Mouse (Mus musculus): ENCODE measurements around the gene Asap3. TPM values are rescaled to one million over a fixed set of nuclear protein-coding genes. Genes with fewer than 3 reads are reported as not detected.

Gene Asap3
- polyA plus RNA-seq, 1 experiment: 8.5 TPM

- no peak for TF ChIP-seq CTCF (IDR thresholded peaks at IDR 0.05; ENCODE audit: borderline replicate concordance, insufficient read depth, low read length)
- no peak for TF ChIP-seq POLR2A (IDR thresholded peaks at IDR 0.05; ENCODE audit: low read depth, low read length)
- Histone ChIP-seq H3K4me3 (ENCODE audit: insufficient read depth, low read length) (peak overlapping the region; percentile 72), H3K27ac (ENCODE audit: insufficient read depth, low read length) (no peak overlapping the region), H3K4me1 (ENCODE audit: control insufficient read depth, insufficient read depth, low read length) (0 out of 2 replicates have a peak, but pooled peaks cover 4% of the 10 kb centered on the region)
These were observed 33.5 kb upstream of the Asap3 start for GRCm38 (mm10) chr4:136172542-136173209.

- TF ChIP-seq POLR2A (IDR thresholded peaks at IDR 0.05; ENCODE audit: low read depth, low read length) (no peak), CTCF (IDR thresholded peaks at IDR 0.05; ENCODE audit: borderline replicate concordance, insufficient read depth, low read length) (no peak)
- H3K4me1 ChIP-seq (ENCODE audit: control insufficient read depth, insufficient read depth, low read length): peaks cover 8% of the 10 kb centered on the region; the same call in 1 of the 2 replicates
- H3K4me3 ChIP-seq (ENCODE audit: insufficient read depth, low read length): peak overlapping the region; percentile 72
- H3K27ac ChIP-seq (ENCODE audit: insufficient read depth, low read length): no peak overlapping the region
These were observed 32.9 kb upstream of the Asap3 start for GRCm38 (mm10) chr4:136173210-136173715.

GRCm38 (mm10) chr4:136174216-136175193, 31.7 kb upstream of the Asap3 start:
- TF ChIP-seq CTCF (IDR thresholded peaks at IDR 0.05; ENCODE audit: borderline replicate concordance, insufficient read depth, low read length) (no peak), POLR2A (IDR thresholded peaks at IDR 0.05; ENCODE audit: low read depth, low read length) (no peak)
- peaks cover 12% of the 10 kb centered on the region; the same call in 1 of the 2 replicates for H3K4me1 ChIP-seq (ENCODE audit: control insufficient read depth, insufficient read depth, low read length)
- no peak overlapping the region for H3K27ac ChIP-seq (ENCODE audit: insufficient read depth, low read length)
- no peak overlapping the region for H3K4me3 ChIP-seq (ENCODE audit: insufficient read depth, low read length)

- TF ChIP-seq CTCF (IDR thresholded peaks at IDR 0.05; ENCODE audit: borderline replicate concordance, insufficient read depth, low read length) (no peak), POLR2A (IDR thresholded peaks at IDR 0.05; ENCODE audit: low read depth, low read length) (no peak)
- Histone ChIP-seq H3K4me3 (ENCODE audit: insufficient read depth, low read length) (no peak overlapping the region), H3K27ac (ENCODE audit: insufficient read depth, low read length) (no peak overlapping the region), H3K4me1 (ENCODE audit: control insufficient read depth, insufficient read depth, low read length) (peaks cover 12% of the 10 kb centered on the region; the same call in 1 of the 2 replicates)
These were observed 30.1 kb upstream of the Asap3 start for GRCm38 (mm10) chr4:136176022-136176552.

GRCm38 (mm10) chr4:136177244-136177611, 28.9 kb upstream of the Asap3 start:
- Histone ChIP-seq H3K4me3 (ENCODE audit: insufficient read depth, low read length) (no peak overlapping the region), H3K4me1 (ENCODE audit: control insufficient read depth, insufficient read depth, low read length) (peaks cover 12% of the 10 kb centered on the region; the same call in 1 of the 2 replicates), H3K27ac (ENCODE audit: insufficient read depth, low read length) (no peak overlapping the region)
- TF ChIP-seq CTCF (IDR thresholded peaks at IDR 0.05; ENCODE audit: borderline replicate concordance, insufficient read depth, low read length) (no peak), POLR2A (IDR thresholded peaks at IDR 0.05; ENCODE audit: low read depth, low read length) (no peak)

GRCm38 (mm10) chr4:136177612-136178474, 28.3 kb upstream of the Asap3 start:
- Histone ChIP-seq H3K4me3 (ENCODE audit: insufficient read depth, low read length) (no peak overlapping the region), H3K4me1 (ENCODE audit: control insufficient read depth, insufficient read depth, low read length) (peaks cover 12% of the 10 kb centered on the region; the same call in 1 of the 2 replicates), H3K27ac (ENCODE audit: insufficient read depth, low read length) (no peak overlapping the region)
- TF ChIP-seq CTCF (IDR thresholded peaks at IDR 0.05; ENCODE audit: borderline replicate concordance, insufficient read depth, low read length) (no peak), POLR2A (IDR thresholded peaks at IDR 0.05; ENCODE audit: low read depth, low read length) (no peak)

GRCm38 (mm10) chr4:136178475-136178921, 27.7 kb upstream of the Asap3 start:
- Histone ChIP-seq H3K27ac (ENCODE audit: insufficient read depth, low read length) (no peak overlapping the region), H3K4me1 (ENCODE audit: control insufficient read depth, insufficient read depth, low read length) (peaks cover 10% of the 10 kb centered on the region; the same call in 1 of the 2 replicates), H3K4me3 (ENCODE audit: insufficient read depth, low read length) (no peak overlapping the region)
- TF ChIP-seq POLR2A (IDR thresholded peaks at IDR 0.05; ENCODE audit: low read depth, low read length) (no peak), CTCF (IDR thresholded peaks at IDR 0.05; ENCODE audit: borderline replicate concordance, insufficient read depth, low read length) (no peak)

- Histone ChIP-seq H3K27ac (ENCODE audit: insufficient read depth, low read length) (peak overlapping the region; percentile 27; the same call in 1 of the 2 replicates), H3K4me3 (ENCODE audit: insufficient read depth, low read length) (no peak overlapping the region), H3K4me1 (ENCODE audit: control insufficient read depth, insufficient read depth, low read length) (peaks cover 9% of the 10 kb centered on the region; the same call in 1 of the 2 replicates)
- TF ChIP-seq POLR2A (IDR thresholded peaks at IDR 0.05; ENCODE audit: low read depth, low read length) (no peak), CTCF (IDR thresholded peaks at IDR 0.05; ENCODE audit: borderline replicate concordance, insufficient read depth, low read length) (no peak)
These were observed 26.7 kb upstream of the Asap3 start for GRCm38 (mm10) chr4:136179456-136179855.

Measured in embryonic fibroblast, embryonic 13.5 days (primary cell).